ENCODE assay signal across 8 mouse cellular contexts in the genomic region with DNA sequence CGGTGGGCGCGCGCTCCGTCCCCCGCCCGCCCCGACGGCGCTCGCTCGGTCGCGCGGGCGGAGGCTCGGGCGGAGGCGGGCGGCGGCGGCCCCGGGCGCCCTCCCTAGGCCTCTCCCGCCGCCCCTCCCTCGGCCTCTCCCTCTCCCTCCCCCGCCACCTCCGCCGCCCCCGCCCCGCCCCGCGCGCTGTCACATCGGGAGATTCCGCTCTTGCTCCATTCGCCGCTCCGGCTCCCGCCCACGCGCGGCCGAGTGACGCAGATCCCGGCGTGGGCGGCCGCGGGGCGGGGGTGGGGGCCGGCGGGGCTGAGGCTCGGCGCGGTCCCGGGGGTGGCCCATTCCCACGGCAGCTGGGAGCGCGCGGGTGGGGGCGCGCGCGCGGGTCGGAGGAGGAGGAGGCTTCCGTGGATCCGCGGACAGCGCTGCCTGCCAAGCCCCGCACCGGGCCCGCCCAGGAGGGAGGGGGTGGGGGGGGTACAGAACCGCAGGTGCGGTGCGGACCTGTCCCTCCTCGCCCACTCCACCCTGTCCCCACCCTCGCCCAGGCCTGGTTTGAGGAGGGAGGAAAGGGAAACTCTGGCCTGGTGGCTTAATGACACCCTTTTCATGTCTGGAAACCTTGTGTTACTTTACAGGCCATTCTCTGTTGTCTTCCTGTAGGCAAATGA. TPM values are rescaled to one million over a fixed set of nuclear protein-coding genes. Genes with fewer than 3 reads are reported as not detected.
DNase-seq lines count a peak whose midpoint lies in the region; ATAC-seq and TF ChIP-seq lines count a peak whose summit lies in the region.

A gene (minus strand): TSS at position 366 of the 668 bp plus-strand sequence.

- peaks cover 35% of the 10 kb centered on the region for H3K27me3 ChIP-seq in forebrain, embryonic 10.5 days (ENCODE audit: poor library complexity, severe bottlenecking)
- no peaks in the 10 kb centered on the region for H3K27me3 ChIP-seq in heart, embryonic 15.5 days
- H3K27me3 ChIP-seq in liver, embryonic 16.5 days (ENCODE audit: control insufficient read depth, insufficient read depth, low read depth, low read length) = peaks cover 2% of the 10 kb centered on the region; the same call in 1 of the 2 replicates
- H3K27me3 ChIP-seq in neural tube, embryonic 12.5 days (replicated peaks) = no peaks in the 10 kb centered on the region
- H3K27me3 ChIP-seq in stomach, postnatal 0 days (ENCODE audit: control insufficient read depth, insufficient read depth, low read length) = no peaks in the 10 kb centered on the region

- H3K4me3 ChIP-seq in brown adipose tissue, adult 24 weeks (ENCODE audit: insufficient read depth, low read depth, low read length) = peak within 1 kb of the TSS; percentile 95
- peak within 1 kb of the TSS; percentile 81 for H3K4me3 ChIP-seq in forebrain, embryonic 10.5 days
- H3K4me3 ChIP-seq in heart, embryonic 15.5 days = peak within 1 kb of the TSS; percentile 76
- peak within 1 kb of the TSS; percentile 76 for H3K4me3 ChIP-seq in liver, embryonic 16.5 days (ENCODE audit: low read depth, low read length)
- peak within 1 kb of the TSS; percentile 67 for H3K4me3 ChIP-seq in neural tube, embryonic 12.5 days
- H3K4me3 ChIP-seq in stomach, postnatal 0 days (ENCODE audit: low read depth, low read length) = peak within 1 kb of the TSS; percentile 81

- H3K4me1 ChIP-seq in brown adipose tissue, adult 24 weeks (ENCODE audit: control insufficient read depth, insufficient read depth, insufficient read length, low read length) = peaks cover 11% of the 10 kb centered on the region
- peaks cover 18% of the 10 kb centered on the region for H3K4me1 ChIP-seq in forebrain, embryonic 10.5 days
- peaks cover 22% of the 10 kb centered on the region for H3K4me1 ChIP-seq in heart, embryonic 15.5 days (replicated peaks)
- no peaks in the 10 kb centered on the region; the same call in 1 of the 2 replicates for H3K4me1 ChIP-seq in liver, embryonic 16.5 days (ENCODE audit: control insufficient read depth, low read depth, low read length)
- no peaks in the 10 kb centered on the region for H3K4me1 ChIP-seq in neural tube, embryonic 12.5 days
- H3K4me1 ChIP-seq in stomach, postnatal 0 days (replicated peaks; ENCODE audit: control insufficient read depth, insufficient read depth) = 0 out of 2 replicates have a peak, but pooled peaks cover 5% of the 10 kb centered on the region

- H3K9ac ChIP-seq in heart, embryonic 15.5 days = peak within 1 kb of the TSS; percentile 86
- peak within 1 kb of the TSS; percentile 79 for H3K9ac ChIP-seq in liver, embryonic 16.5 days (ENCODE audit: low read depth, low read length)
- peak within 1 kb of the TSS; percentile 86 for H3K9ac ChIP-seq in neural tube, embryonic 12.5 days
- H3K9ac ChIP-seq in stomach, postnatal 0 days (ENCODE audit: low read length) = peak within 1 kb of the TSS; percentile 90

- H3K36me3 ChIP-seq in forebrain, embryonic 10.5 days (replicated peaks) = no peaks in the 10 kb centered on the region
- no peaks in the 10 kb centered on the region for H3K36me3 ChIP-seq in heart, embryonic 15.5 days
- H3K36me3 ChIP-seq in liver, embryonic 16.5 days (ENCODE audit: control insufficient read depth, insufficient read depth) = no peaks in the 10 kb centered on the region
- H3K36me3 ChIP-seq in neural tube, embryonic 12.5 days = no peaks in the 10 kb centered on the region
- H3K36me3 ChIP-seq in stomach, postnatal 0 days (ENCODE audit: control insufficient read depth, insufficient read depth, low read length) = no peaks in the 10 kb centered on the region

- TF ChIP-seq CTCF in stomach, postnatal 0 days (IDR thresholded peaks at IDR 0.05; ENCODE audit: low read depth) = no peak

- TF ChIP-seq EP300 in stomach, postnatal 0 days (optimal IDR thresholded peaks at IDR 0.05) = no peak

- peak; percentile 93 for DNase-seq in CD4-positive, CD25-positive, alpha-beta regulatory T cell, adult 2 months (ENCODE audit: low read depth, low spot score)
- peak; percentile 42 for DNase-seq in forebrain, embryonic 10.5 days (ENCODE audit: extremely low spot score, low spot score)
- DNase-seq in kidney, postnatal 25 days = peak; percentile 79 to 90
- DNase-seq in stomach, postnatal 0 days (ENCODE audit: low spot score) = peak; percentile 89

- H3K27ac ChIP-seq in brown adipose tissue, adult 24 weeks (replicated peaks; ENCODE audit: low read depth, low read length) = peak within 1 kb of the TSS; percentile 89
- H3K27ac ChIP-seq in forebrain, embryonic 10.5 days = peak within 1 kb of the TSS; percentile 88
- peak within 1 kb of the TSS; percentile 94 for H3K27ac ChIP-seq in heart, embryonic 15.5 days
- H3K27ac ChIP-seq in liver, embryonic 16.5 days (ENCODE audit: low read length) = peak within 1 kb of the TSS; percentile 85
- H3K27ac ChIP-seq in neural tube, embryonic 12.5 days = no peak within 1 kb of the TSS
- H3K27ac ChIP-seq in stomach, postnatal 0 days (replicated peaks) = peak within 1 kb of the TSS; percentile 95

- no peaks in the 10 kb centered on the region for H3K9me3 ChIP-seq in forebrain, embryonic 10.5 days
- H3K9me3 ChIP-seq in heart, embryonic 15.5 days (replicated peaks) = no peaks in the 10 kb centered on the region
- no peaks in the 10 kb centered on the region for H3K9me3 ChIP-seq in liver, embryonic 16.5 days (replicated peaks; ENCODE audit: control insufficient read depth, low read length)
- H3K9me3 ChIP-seq in neural tube, embryonic 12.5 days = no peaks in the 10 kb centered on the region
- H3K9me3 ChIP-seq in stomach, postnatal 0 days (ENCODE audit: control insufficient read depth, low read length) = no peaks in the 10 kb centered on the region

- peak within 1 kb of the TSS; percentile 77 for H3K4me2 ChIP-seq in heart, embryonic 15.5 days
- peak within 1 kb of the TSS; percentile 78 for H3K4me2 ChIP-seq in liver, embryonic 16.5 days (ENCODE audit: low read depth, low read length)
- peak within 1 kb of the TSS; percentile 77 for H3K4me2 ChIP-seq in neural tube, embryonic 12.5 days (replicated peaks)
- peak within 1 kb of the TSS; percentile 85 for H3K4me2 ChIP-seq in stomach, postnatal 0 days (replicated peaks; ENCODE audit: low read depth)

- WGBS in forebrain, embryonic 10.5 days = 1% methylated on average over 65 of the region's 80 CpGs
- under 1% methylated on average over 19 of the region's 80 CpGs for WGBS in heart, embryonic 15.5 days
- 1% methylated on average over 61 of the region's 80 CpGs for WGBS in liver, embryonic 16.5 days (ENCODE audit: insufficient replicate concordance)
- WGBS in neural tube, embryonic 12.5 days = under 1% methylated on average over 71 of the region's 80 CpGs
- WGBS in stomach, postnatal 0 days = 1% methylated on average over 15 of the region's 80 CpGs

- ATAC-seq in heart, embryonic 15.5 days (replicated peaks; ENCODE audit: insufficient number of reproducible peaks, insufficient read depth, low FRiP score, low read depth) = peak; percentile 89
- peak; percentile 88 for ATAC-seq in liver, embryonic 16.5 days (ENCODE audit: low read depth)
- ATAC-seq in neural tube, embryonic 12.5 days (ENCODE audit: low FRiP score, low read depth) = peak; percentile 88
- ATAC-seq in stomach, postnatal 0 days (ENCODE audit: low FRiP score, low TSS enrichment) = peak; percentile 94

RNA-seq across cellular contexts. Expression of the gene that starts here (rescaled TPM):
- 30.9 and 40.9 TPM in 2 replicates for polyA plus RNA-seq in brown adipose tissue, adult 24 weeks (2012; ENCODE audit: insufficient read depth, insufficient read length, missing spikeins)
- polyA plus RNA-seq in forebrain, embryonic 10.5 days (2016; fragmentation: Nextera tagmentation; extraction: Ambion mirVana) = 2.7 and 3.8 TPM in 2 replicates
- polyA plus RNA-seq in heart, embryonic 15.5 days (2015; fragmentation: Nextera tagmentation; extraction: Ambion mirVana) = 23.6 and 25.1 TPM in 2 replicates
- polyA plus RNA-seq in liver, embryonic 16.5 days (2015; fragmentation: Nextera tagmentation; extraction: Ambion mirVana) = 9.4 and 10.8 TPM in 2 replicates
- polyA plus RNA-seq in neural tube, embryonic 12.5 days (2016; fragmentation: Nextera tagmentation; extraction: Ambion mirVana) = 8.8 and 11.6 TPM in 2 replicates
- 13.5 and 14.5 TPM in 2 replicates for polyA plus RNA-seq in stomach, postnatal 0 days (2015; fragmentation: Nextera tagmentation; extraction: Ambion mirVana)

Comparison
In these comparisons a context has a peak if more than half of its experiments do, and no peak if none do; other contexts are left out.
1. DNase-seq: peak in every context shown above with its lines; median percentile 93 in CD4-positive, CD25-positive, alpha-beta regulatory T cell, adult 2 months; 89 in stomach, postnatal 0 days; 84 in kidney, postnatal 25 days; 42 in forebrain, embryonic 10.5 days.